Mouse (Mus musculus) kidney, adult 2 months (tissue): ENCODE results near the gene Rab10. TPM values are rescaled to one million over a fixed set of nuclear protein-coding genes. Genes with fewer than 3 reads are reported as not detected.

ENCODE experiments used
- DNase-seq: peaks from one replicate; pipeline ENCODE4 v3.0.0; 2021
- H3K27ac ChIP-seq: fragments of 200-500 bp; 2 replicates; pipeline ENCODE4 v1.5.1; 2012; ENCODE audit warnings: low read depth, low read length, control low read depth, inconsistent platforms; ENCODE audit not compliant: insufficient read depth
- H3K27me3 ChIP-seq: fragments of 200-500 bp; replicated peaks from 2 replicates; pipeline ENCODE4 v1.6.1; 2012; ENCODE audit warnings: mild to moderate bottlenecking, moderate library complexity, low read length, inconsistent platforms; ENCODE audit not compliant: control insufficient read depth, insufficient read depth
- H3K36me3 ChIP-seq: fragments of 200-500 bp; 2 replicates; pipeline ENCODE4 v1.6.1; 2012; ENCODE audit warnings: mild to moderate bottlenecking, moderate library complexity, low read length, inconsistent platforms; ENCODE audit not compliant: control insufficient read depth, insufficient read depth
- H3K4me1 ChIP-seq: fragments of 200-500 bp; 2 replicates; pipeline ENCODE4 v1.6.1; 2011; ENCODE audit warnings: low read length; ENCODE audit not compliant: control insufficient read depth, insufficient read depth
- H3K4me3 ChIP-seq: fragments of 200-500 bp; 2 replicates; pipeline ENCODE4 v1.5.1; 2011; ENCODE audit warnings: mild to moderate bottlenecking, low read depth, low read length, control low read depth; ENCODE audit not compliant: insufficient read depth
- CTCF ChIP-seq: fragments of 200-500 bp; conservative IDR thresholded peaks from 2 replicates; pipeline ENCODE4 v1.5.1; 2011; ENCODE audit warnings: low read depth, mild to moderate bottlenecking, control low read depth, low read length, moderate library complexity, mixed read lengths; ENCODE audit not compliant: insufficient read depth, insufficient read length
- POLR2A ChIP-seq: fragments of 200-500 bp; IDR thresholded peaks from one replicate; pipeline ENCODE4 v1.6.1; 2011; ENCODE audit warnings: low read depth, low read length, control low read depth
- WGBS: fragments of 180-500 bp; shearing (Covaris S2); methylation state at CpG from one replicate; pipeline ENCODE4 v1.1.7; 2018; 5-methylcytosine and 5-hydroxymethylcytosine counted together
- polyA plus RNA-seq: library from polyadenylated mRNA; depleted of rRNA; stranded (reverse); fragments of >200 nt; gene quantifications from 2 replicates; pipeline ENCODE4 v1.2.3, GENCODE M21; 2012

Rab10 gene
- polyA plus RNA-seq, 1 experiment, result 34.5 TPM

DNA sequence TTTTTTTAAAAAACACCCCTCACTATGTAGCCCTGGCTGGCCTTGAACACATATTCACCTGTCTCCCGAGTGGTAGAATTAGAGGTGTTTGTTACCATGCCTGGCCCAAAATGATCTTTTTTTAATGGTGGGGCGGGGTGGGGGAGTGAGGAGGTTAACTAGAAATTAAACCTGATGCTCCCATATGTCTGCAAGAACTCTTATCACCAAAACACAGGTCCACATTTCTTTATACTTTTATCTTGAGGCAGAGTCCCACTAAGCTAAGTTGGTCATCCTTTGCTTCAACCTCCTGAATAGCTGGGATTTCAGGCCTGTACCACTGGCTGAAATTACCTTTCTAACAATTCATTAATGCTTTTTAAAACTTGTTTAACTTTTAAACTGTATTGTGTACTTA, 13.7 kb downstream of the Rab10 start:
- no peaks in the 10 kb centered on the region; the same call in 1 of the 2 replicates for H3K4me1 ChIP-seq
- H3K36me3 ChIP-seq, result no peaks in the 10 kb centered on the region
- TF ChIP-seq CTCF (no peak), POLR2A (no peak)
- no peaks in the 10 kb centered on the region for H3K27me3 ChIP-seq
- no peak overlapping the region for H3K4me3 ChIP-seq
- WGBS, result 83% methylated on average over 2 of the region's 2 CpGs
- DNase-seq, result no peak
- H3K27ac ChIP-seq, result no peak overlapping the region

DNA sequence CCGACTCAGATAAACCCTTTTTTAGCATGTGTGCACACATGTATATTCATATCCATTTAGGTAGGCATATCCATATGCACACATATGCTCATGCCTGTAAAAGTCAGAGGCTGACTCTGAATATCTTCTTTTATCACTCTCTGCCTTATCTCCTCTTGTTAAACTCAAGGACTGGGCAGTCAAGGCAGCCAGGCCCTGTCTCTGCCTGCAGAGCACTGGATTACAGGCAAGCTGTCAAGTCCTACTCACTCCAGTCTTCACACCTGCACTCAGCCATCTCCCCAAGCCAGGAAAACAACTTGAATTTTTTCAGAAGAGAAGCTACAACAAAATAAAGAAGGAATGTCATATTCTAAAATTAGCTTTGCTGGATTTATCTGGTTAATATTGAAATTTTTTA, 17.9 kb downstream of the Rab10 start:
- Histone ChIP-seq H3K27me3 (no peaks in the 10 kb centered on the region), H3K27ac (no peak overlapping the region), H3K4me3 (no peak overlapping the region), H3K4me1 (no peaks in the 10 kb centered on the region; the same call in 1 of the 2 replicates), H3K36me3 (no peaks in the 10 kb centered on the region)
- 91% methylated on average over 1 of the region's 1 CpGs for WGBS
- DNase-seq, result no peak
- TF ChIP-seq CTCF (no peak), POLR2A (no peak)

DNA sequence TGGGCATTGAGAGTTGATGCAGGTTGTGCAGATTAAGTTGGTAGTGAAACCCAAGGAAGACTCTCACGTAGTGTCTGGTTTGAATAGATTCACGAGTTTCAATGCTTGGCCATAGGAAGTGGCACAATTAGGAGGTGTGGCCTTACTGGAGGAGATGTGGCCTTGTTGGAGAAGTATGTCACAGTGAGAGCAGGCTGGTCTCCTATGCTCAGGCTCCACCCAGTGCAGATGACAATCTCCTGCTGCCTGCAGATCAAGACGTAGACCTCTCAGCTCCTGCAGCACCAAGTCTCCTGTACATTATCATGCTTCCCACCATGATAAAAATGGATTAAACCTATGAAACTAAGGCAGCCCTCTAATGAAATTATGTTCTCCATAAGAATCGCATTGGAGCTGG, 18.7 kb downstream of the Rab10 start:
- no peak overlapping the region for H3K27ac ChIP-seq
- 78% methylated on average over 4 of the region's 4 CpGs for WGBS
- H3K27me3 ChIP-seq, result no peaks in the 10 kb centered on the region
- no peak overlapping the region for H3K4me3 ChIP-seq
- no peaks in the 10 kb centered on the region for H3K36me3 ChIP-seq
- no peak for DNase-seq
- no peak for TF ChIP-seq POLR2A
- TF ChIP-seq CTCF, result no peak
- no peaks in the 10 kb centered on the region; the same call in 1 of the 2 replicates for H3K4me1 ChIP-seq

DNA sequence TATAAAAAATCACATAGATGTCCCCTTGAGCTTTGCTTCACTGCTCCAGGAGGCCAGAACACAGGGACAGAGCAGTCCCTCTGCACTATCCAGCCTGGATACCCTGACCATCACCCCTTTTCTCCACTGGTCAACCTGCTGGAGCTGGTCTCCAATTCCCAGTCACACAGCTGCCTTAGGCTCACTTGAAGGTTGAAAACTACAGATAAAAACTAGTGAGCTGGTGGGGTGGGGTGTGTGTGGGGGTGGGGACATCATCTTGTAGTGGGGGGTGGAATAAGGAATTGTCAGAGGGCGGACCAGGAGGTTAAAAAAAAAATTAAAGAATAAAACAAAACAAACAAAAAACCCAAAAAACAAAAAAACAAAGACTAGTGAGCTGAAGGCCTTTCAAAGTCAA, 21.3 kb downstream of the Rab10 start:
- no peak overlapping the region for H3K4me3 ChIP-seq
- no peaks in the 10 kb centered on the region for H3K36me3 ChIP-seq
- peaks cover 11% of the 10 kb centered on the region; the same call in 1 of the 2 replicates for H3K4me1 ChIP-seq
- H3K27me3 ChIP-seq, result no peaks in the 10 kb centered on the region
- no peak overlapping the region for H3K27ac ChIP-seq
- DNase-seq, result no peak
- WGBS, result 100% methylated on average over 1 of the region's 1 CpGs
- TF ChIP-seq CTCF (no peak), POLR2A (no peak)

DNA sequence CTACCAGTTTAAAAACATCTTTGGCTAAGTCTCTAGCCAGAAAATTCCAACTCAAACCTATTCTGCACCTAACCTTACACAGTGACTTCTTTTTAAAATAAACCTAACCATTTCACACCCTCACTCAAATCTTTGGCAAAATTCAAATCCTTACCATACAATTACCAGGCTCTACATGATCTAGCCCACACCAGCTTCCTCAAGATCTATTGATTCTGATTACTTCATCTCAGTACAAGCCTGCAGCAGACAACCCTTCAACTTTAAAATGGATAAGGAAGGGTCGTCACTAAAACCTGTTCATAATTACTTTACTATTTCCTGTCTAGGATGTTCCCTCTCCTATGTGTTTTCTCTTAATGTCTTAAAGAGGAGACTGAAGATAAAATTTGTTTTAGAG, 23.9 kb downstream of the Rab10 start:
- no peak overlapping the region for H3K4me3 ChIP-seq
- TF ChIP-seq CTCF (no peak), POLR2A (no peak)
- no peaks in the 10 kb centered on the region for H3K27me3 ChIP-seq
- H3K27ac ChIP-seq, result no peak overlapping the region
- DNase-seq, result no peak
- 50% methylated on average over 1 of the region's 1 CpGs for WGBS
- H3K36me3 ChIP-seq, result no peaks in the 10 kb centered on the region
- peaks cover 16% of the 10 kb centered on the region; the same call in 1 of the 2 replicates for H3K4me1 ChIP-seq

DNA sequence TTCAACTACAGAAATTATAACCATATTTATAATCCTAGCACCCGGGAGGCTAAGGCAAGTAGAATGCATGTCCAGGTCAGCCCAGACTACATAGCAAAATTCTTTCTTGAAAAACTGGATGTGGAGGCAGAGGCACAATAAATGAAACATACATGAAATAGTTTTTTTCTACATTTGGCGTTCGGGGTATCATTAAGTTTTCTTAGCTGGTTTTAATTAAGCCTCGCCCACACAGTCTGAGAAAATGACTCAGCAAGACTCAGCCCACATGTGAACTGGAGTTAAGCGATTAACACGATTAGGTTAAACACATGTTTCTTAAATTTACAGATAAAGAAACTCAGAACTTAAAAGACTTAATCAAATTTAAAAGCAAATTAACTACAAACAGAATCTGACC, 24.4 kb downstream of the Rab10 start:
- Histone ChIP-seq H3K27me3 (no peaks in the 10 kb centered on the region), H3K27ac (no peak overlapping the region), H3K4me1 (peaks cover 16% of the 10 kb centered on the region; the same call in 1 of the 2 replicates), H3K4me3 (no peak overlapping the region), H3K36me3 (no peaks in the 10 kb centered on the region)
- 58% methylated on average over 6 of the region's 6 CpGs for WGBS
- DNase-seq, result no peak
- TF ChIP-seq CTCF (no peak), POLR2A (no peak)

DNA sequence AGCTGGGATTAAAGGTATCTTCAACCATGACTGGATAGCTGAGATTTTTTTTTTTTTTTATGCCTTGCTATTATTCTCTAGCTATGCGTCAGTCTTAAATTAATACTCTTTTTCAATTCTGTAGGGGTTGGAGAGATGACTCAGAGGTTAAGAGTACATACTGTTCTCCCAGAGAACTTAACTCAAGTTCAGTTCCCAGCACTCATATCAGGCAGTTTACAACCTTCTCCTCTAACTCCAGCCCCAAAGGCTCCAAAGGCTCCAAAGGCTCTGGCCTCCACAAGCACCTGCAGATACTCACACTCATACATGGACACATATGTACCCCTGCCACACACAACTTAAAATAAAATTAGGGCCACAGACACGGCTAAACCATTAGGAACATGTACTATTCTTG, 25.3 kb downstream of the Rab10 start:
- DNase-seq, result no peak
- TF ChIP-seq CTCF (no peak), POLR2A (no peak)
- Histone ChIP-seq H3K27ac (peak overlapping the region; percentile 7; the same call in 1 of the 2 replicates), H3K4me3 (no peak overlapping the region), H3K36me3 (no peaks in the 10 kb centered on the region), H3K4me1 (peaks cover 16% of the 10 kb centered on the region; the same call in 1 of the 2 replicates), H3K27me3 (no peaks in the 10 kb centered on the region)
- whole genome bisulfite sequencing, result 61% methylated on average over 2 of the region's 2 CpGs

DNA sequence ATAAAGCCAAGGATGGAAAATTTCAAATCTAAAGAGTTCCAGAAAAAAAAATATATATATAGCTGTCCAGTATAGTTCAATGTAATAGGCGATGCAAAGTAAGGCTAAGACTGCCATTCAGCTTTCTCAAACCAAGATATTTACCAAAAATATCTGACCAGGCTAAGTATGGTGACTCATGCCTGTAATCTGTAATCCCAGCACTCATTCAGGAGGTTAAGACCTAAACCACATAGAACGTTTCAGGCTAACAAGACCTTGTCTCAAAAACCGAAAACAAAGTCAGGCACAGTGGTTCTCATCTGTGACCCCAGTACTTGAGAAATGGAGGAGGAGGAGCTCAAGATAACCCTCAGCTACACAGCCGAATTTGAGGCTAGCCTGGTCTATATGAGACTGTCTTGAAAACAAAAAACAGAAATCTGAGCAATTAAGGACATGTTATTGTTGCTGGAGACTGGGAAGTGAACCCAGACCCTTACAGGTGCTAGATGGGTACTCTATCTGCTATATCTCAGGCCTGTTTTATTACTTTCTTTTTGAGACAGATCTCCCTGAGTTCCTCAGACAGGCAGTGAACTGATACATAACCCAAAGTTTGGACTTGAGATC, 25.8 kb downstream of the Rab10 start:
- H3K27me3 ChIP-seq, result no peaks in the 10 kb centered on the region
- no peaks in the 10 kb centered on the region for H3K36me3 ChIP-seq
- H3K27ac ChIP-seq, result peak overlapping the region; percentile 68
- peaks cover 16% of the 10 kb centered on the region; the same call in 1 of the 2 replicates for H3K4me1 ChIP-seq
- WGBS, result 68% methylated on average over 4 of the region's 4 CpGs
- TF ChIP-seq CTCF, result no peak
- no peak for TF ChIP-seq POLR2A
- no peak for DNase-seq
- H3K4me3 ChIP-seq, result no peak overlapping the region
